Comparison of ENCODE assay signal across 8 mouse cellular contexts in genomic region chr4:95160912-95161669, GRCm38 (mm10).
DNase-seq lines count a peak whose midpoint lies in the region; ATAC-seq and TF ChIP-seq lines count a peak whose summit lies in the region.

No protein-coding gene starts in this region.

- peak; percentile 67 for TF ChIP-seq CTCF in intestine, postnatal 0 days (IDR thresholded peaks at IDR 0.05; ENCODE audit: low read depth)

- peak overlapping the region; percentile 64 for H3K9ac ChIP-seq in intestine, postnatal 0 days (ENCODE audit: low read depth, low read length)

- intact Hi-C loops in left cerebral cortex, postnatal 36 days (cut with DNase I) = loop anchor here (10.0 kb wide), 1 partner anchor 714 kb away; no protein-coding TSS in a partner anchor

- no peaks in the 10 kb centered on the region for H3K36me3 ChIP-seq in embryonic facial prominence, embryonic 10.5 days (replicated peaks)
- no peaks in the 10 kb centered on the region for H3K36me3 ChIP-seq in intestine, postnatal 0 days (ENCODE audit: control insufficient read depth, insufficient read depth)
- H3K36me3 ChIP-seq in midbrain, embryonic 10.5 days = no peaks in the 10 kb centered on the region

- no peaks in the 10 kb centered on the region for H3K9me3 ChIP-seq in embryonic facial prominence, embryonic 10.5 days
- no peaks in the 10 kb centered on the region for H3K9me3 ChIP-seq in intestine, postnatal 0 days (ENCODE audit: control insufficient read depth)
- no peaks in the 10 kb centered on the region for H3K9me3 ChIP-seq in midbrain, embryonic 10.5 days (replicated peaks)

- peak overlapping the region; percentile 70 for H3K4me2 ChIP-seq in intestine, postnatal 0 days (replicated peaks; ENCODE audit: low read depth)

- peak; percentile 96 for DNase-seq in adrenal gland, postnatal 10 days
- peak; percentile 87 for DNase-seq in embryonic facial prominence, embryonic 10.5 days (ENCODE audit: low spot score)
- DNase-seq in gastrocnemius, postnatal 4 days (ENCODE audit: low spot score in 2 of 2) = peak; percentile 75 to 86
- DNase-seq in left cerebral cortex, postnatal 36 days (ENCODE audit: low spot score in 2 of 2) = peak; percentile 84 to 86
- peak; percentile 83 for DNase-seq in midbrain, embryonic 10.5 days (ENCODE audit: low spot score)
- DNase-seq in right cerebral cortex, postnatal 36 days (ENCODE audit: low spot score in 2 of 2) = peak; percentile 78 to 80
- peak; percentile 88 to 89 for DNase-seq in urinary bladder, postnatal 4 days (ENCODE audit: low spot score in 2 of 2)

- peak overlapping the region; percentile 93 for H3K27ac ChIP-seq in embryonic facial prominence, embryonic 10.5 days (replicated peaks)
- peak overlapping the region; percentile 95 for H3K27ac ChIP-seq in intestine, postnatal 0 days (ENCODE audit: low read depth, low read length)
- H3K27ac ChIP-seq in midbrain, embryonic 10.5 days (replicated peaks) = peak overlapping the region; percentile 92

- peak overlapping the region; percentile 68 for H3K4me3 ChIP-seq in embryonic facial prominence, embryonic 10.5 days
- H3K4me3 ChIP-seq in intestine, postnatal 0 days (ENCODE audit: low read depth, low read length) = peak overlapping the region; percentile 43
- peak overlapping the region; percentile 68 for H3K4me3 ChIP-seq in midbrain, embryonic 10.5 days

- peaks cover 13% of the 10 kb centered on the region; the same call in 1 of the 2 replicates for H3K27me3 ChIP-seq in embryonic facial prominence, embryonic 10.5 days (replicated peaks; ENCODE audit: low read depth, poor library complexity, severe bottlenecking)
- no peaks in the 10 kb centered on the region for H3K27me3 ChIP-seq in intestine, postnatal 0 days (replicated peaks; ENCODE audit: control insufficient read depth, insufficient read depth, low read length)
- peaks cover 3% of the 10 kb centered on the region; the same call in 1 of the 2 replicates for H3K27me3 ChIP-seq in midbrain, embryonic 10.5 days (ENCODE audit: low read depth, poor library complexity, severe bottlenecking)

- 2% methylated on average over 53 of the region's 53 CpGs for WGBS in embryonic facial prominence, embryonic 10.5 days
- 1% methylated on average over 53 of the region's 53 CpGs for WGBS in intestine, postnatal 0 days
- 1% methylated on average over 53 of the region's 53 CpGs for WGBS in midbrain, embryonic 10.5 days

- peaks cover 34% of the 10 kb centered on the region for H3K4me1 ChIP-seq in embryonic facial prominence, embryonic 10.5 days
- H3K4me1 ChIP-seq in intestine, postnatal 0 days (replicated peaks; ENCODE audit: control insufficient read depth, insufficient read depth, low read length) = peaks cover 19% of the 10 kb centered on the region
- peaks cover 29% of the 10 kb centered on the region for H3K4me1 ChIP-seq in midbrain, embryonic 10.5 days

- peak; percentile 99 for ATAC-seq in intestine, postnatal 0 days

Comparison
In these comparisons a context has a peak if more than half of its experiments do, and no peak if none do; other contexts are left out.
1. Peak in every context shown above with its lines: DNase-seq, ATAC-seq, H3K4me3 ChIP-seq and H3K27ac ChIP-seq.